Mouse (Mus musculus) MEL (cell line): Measurements from ENCODE around the gene Decr2. TPM values are rescaled to one million over a fixed set of nuclear protein-coding genes. Genes with fewer than 3 reads are reported as not detected.

Experiments
- DNase-seq: peaks from one replicate; pipeline ENCODE4 v3.0.0; 2011; ENCODE audit warnings: low read depth, low spot score
- H3K27ac ChIP-seq: 2 replicates; pipeline ENCODE4 v1.5.1; 2012; ENCODE audit warnings: low read depth, mild to moderate bottlenecking, control low read depth, low read length, moderate library complexity; ENCODE audit not compliant: control insufficient read depth
- H3K27me3 ChIP-seq, 2 experiments: fragments of 150-350 bp in 1 of 2; sonication (generic) in 1 of 2; 2 replicates each; pipeline ENCODE4 v1.6.1; 2012; ENCODE audit warnings: low read length in 2 of 2, mild to moderate bottlenecking in 2 of 2, improper control_type of control experiment in 1 of 2, moderate library complexity in 1 of 2; ENCODE audit not compliant: insufficient read depth in 2 of 2, control insufficient read depth in 1 of 2
- H3K36me3 ChIP-seq, 2 experiments: 2 replicates each; pipeline ENCODE4 v1.6.1; 2012 to 2014; ENCODE audit warnings: low read length in 2 of 2, improper control_type of control experiment in 1 of 2, inconsistent platforms in 1 of 2, mild to moderate bottlenecking in 1 of 2; ENCODE audit not compliant: insufficient read depth in 2 of 2, control insufficient read depth in 1 of 2
- H3K4me1 ChIP-seq, 2 experiments: fragments of 150-350 bp in 1 of 2; sonication (generic) in 1 of 2; 2 replicates each; pipeline ENCODE4 v1.6.1; 2012; ENCODE audit warnings: low read length in 2 of 2, improper control_type of control experiment in 1 of 2, mild to moderate bottlenecking in 1 of 2; ENCODE audit not compliant: insufficient read depth in 2 of 2, control insufficient read depth in 1 of 2
- H3K4me3 ChIP-seq, 2 experiments: fragments of 150-350 bp in 1 of 2; sonication (generic) in 1 of 2; 2 replicates each; pipeline ENCODE4 v1.5.1; 2012; ENCODE audit warnings: low read depth in 2 of 2, low read length in 2 of 2, mild to moderate bottlenecking in 2 of 2, moderate library complexity in 2 of 2, control low read depth in 1 of 2, improper control_type of control experiment in 1 of 2; ENCODE audit not compliant: control insufficient read depth in 1 of 2, insufficient read depth in 1 of 2
- H3K79me2 ChIP-seq: 2 replicates; pipeline ENCODE4 v1.6.1; 2012; ENCODE audit warnings: mild to moderate bottlenecking, low read length, moderate library complexity; ENCODE audit not compliant: control insufficient read depth, poor library complexity, insufficient read depth
- H3K9ac ChIP-seq: 2 replicates; pipeline ENCODE4 v1.6.1; 2012; ENCODE audit warnings: low read depth, mild to moderate bottlenecking, control low read depth, low read length, moderate library complexity; ENCODE audit not compliant: control insufficient read depth, poor library complexity, severe bottlenecking
- H3K9me3 ChIP-seq: fragments of 150-350 bp; sonication (generic); replicated peaks from 2 replicates; pipeline ENCODE4 v1.6.1; 2012; ENCODE audit warnings: mild to moderate bottlenecking, low read length, improper control_type of control experiment, moderate library complexity; ENCODE audit not compliant: insufficient read depth
- BHLHE40 ChIP-seq: IDR thresholded peaks from 2 replicates; pipeline ENCODE4 v1.6.1; 2012; ENCODE audit warnings: low read depth, mild to moderate bottlenecking, inconsistent platforms, low read length, improper control_type of control experiment, borderline replicate concordance
- CTCF ChIP-seq, 3 experiments: IDR thresholded peaks in 2 of 3; conservative IDR thresholded peaks in 1 of 3; 2 replicates each; pipeline ENCODE4 v1.5.1; 2011 to 2012; ENCODE audit warnings: low read length in 3 of 3, low read depth in 2 of 3, mild to moderate bottlenecking in 2 of 3, improper control_type of control experiment in 1 of 3, inconsistent platforms in 1 of 3, mixed read lengths in 1 of 3, moderate library complexity in 1 of 3; ENCODE audit not compliant: control insufficient read depth in 1 of 3, insufficient read depth in 1 of 3, poor library complexity in 1 of 3, severe bottlenecking in 1 of 3
- ELF1 ChIP-seq: IDR thresholded peaks from 2 replicates; pipeline ENCODE4 v1.6.1; 2014; ENCODE audit warnings: low read depth, mild to moderate bottlenecking, inconsistent platforms, low read length, improper control_type of control experiment, moderate library complexity
- GABPA ChIP-seq: IDR thresholded peaks from 2 replicates; pipeline ENCODE4 v1.6.1; 2012; ENCODE audit warnings: low read depth, mild to moderate bottlenecking, inconsistent platforms, low read length, improper control_type of control experiment, moderate library complexity
- GATA1 ChIP-seq: IDR thresholded peaks from 2 replicates; pipeline ENCODE4 v1.6.1; 2011; ENCODE audit warnings: low read depth, low read length, improper control_type of control experiment
- KAT2A ChIP-seq: conservative IDR thresholded peaks from 2 replicates; pipeline ENCODE4 v1.6.1; 2012; ENCODE audit warnings: low read depth, low read length, improper control_type of control experiment, inconsistent platforms
- MAX ChIP-seq: IDR thresholded peaks from 2 replicates; pipeline ENCODE4 v1.6.1; 2011; ENCODE audit warnings: low read length, improper control_type of control experiment
- MEF2A ChIP-seq: IDR thresholded peaks from 2 replicates; pipeline ENCODE4 v1.6.1; 2014; ENCODE audit warnings: low read depth, mild to moderate bottlenecking, inconsistent platforms, low read length, improper control_type of control experiment; ENCODE audit not compliant: poor library complexity, insufficient replicate concordance, severe bottlenecking; ENCODE audit errors: extremely low read depth
- MYB ChIP-seq: IDR thresholded peaks from 2 replicates; pipeline ENCODE4 v1.6.1; 2011; ENCODE audit warnings: mild to moderate bottlenecking, low read depth, low read length, improper control_type of control experiment
- NELFE ChIP-seq: IDR thresholded peaks from 2 replicates; pipeline ENCODE4 v1.6.1; 2011; ENCODE audit warnings: low read depth, low read length, improper control_type of control experiment
- POLR2AphosphoS5 ChIP-seq: IDR thresholded peaks from 2 replicates; pipeline ENCODE4 v1.6.1; 2012; ENCODE audit warnings: low read depth, borderline replicate concordance, mild to moderate bottlenecking, inconsistent platforms, low read length, moderate library complexity, mixed read lengths
- SIN3A ChIP-seq: IDR thresholded peaks from 2 replicates; pipeline ENCODE4 v1.6.1; 2012; ENCODE audit warnings: low read length, improper control_type of control experiment, inconsistent platforms
- TBP ChIP-seq: IDR thresholded peaks from 2 replicates; pipeline ENCODE4 v1.8.0; 2011; ENCODE audit warnings: low read depth, low read length, improper control_type of control experiment
- UBTF ChIP-seq: IDR thresholded peaks from 2 replicates; pipeline ENCODE4 v1.6.1; 2012; ENCODE audit warnings: low read depth, mild to moderate bottlenecking, inconsistent platforms, low read length, improper control_type of control experiment, moderate library complexity, borderline replicate concordance; ENCODE audit not compliant: insufficient read depth
- ZC3H11A ChIP-seq: IDR thresholded peaks from 2 replicates; pipeline ENCODE4 v1.6.1; 2012; ENCODE audit warnings: low read depth, mild to moderate bottlenecking, inconsistent platforms, low read length, improper control_type of control experiment
- ZNF384 ChIP-seq: IDR thresholded peaks from 2 replicates; pipeline ENCODE4 v1.6.1; 2012; ENCODE audit warnings: low read depth, mild to moderate bottlenecking, inconsistent platforms, low read length, improper control_type of control experiment
- polyA plus RNA-seq, 2 experiments: library from polyadenylated mRNA; stranded (reverse) in 1 of 2; unstranded in 1 of 2; fragments of >175 nt in 1 of 2; fragments of >200 nt in 1 of 2; gene quantifications; 2 replicates each; pipeline versions ENCODE4 v1.2.1 to v1.2.4; 2012; ENCODE audit warnings: low replicate concordance in 2 of 2, low read depth in 1 of 2; ENCODE audit not compliant: insufficient read length in 2 of 2, insufficient read depth in 1 of 2, missing spikeins in 1 of 2
- total RNA-seq: library from RNA; depleted of rRNA; stranded (reverse); fragments of 300-350 nt; gene quantifications from 2 replicates; pipeline ENCODE4 v1.2.3, GENCODE M21; 2012; rRNA removed

Decr2 gene
- total and polyA plus RNA-seq, 3 experiments = 6.5 to 11.3 TPM; not detected in 1

DNA sequence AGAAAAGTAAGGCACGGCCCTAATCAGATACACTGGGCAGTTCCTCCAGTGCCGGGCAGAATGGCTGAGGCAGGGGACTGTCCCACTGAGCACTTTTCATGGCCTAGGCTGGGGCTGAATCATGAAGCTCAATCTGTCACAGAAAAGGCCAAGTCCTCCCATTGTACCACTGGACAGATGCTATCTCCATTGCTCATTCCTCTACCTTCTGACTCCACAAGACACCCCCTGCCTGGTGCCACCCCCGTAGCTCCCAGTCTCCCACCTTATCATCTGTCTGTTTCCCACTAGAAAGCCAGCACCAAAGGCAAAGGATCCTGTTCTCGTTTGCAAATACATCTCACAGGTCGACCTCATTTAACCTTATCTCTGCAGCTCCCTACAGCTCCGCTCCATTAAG lies 58.1 kb downstream of the Decr2 start:
- no peaks in the 10 kb centered on the region; a peak in 2 of 4 replicates for H3K36me3 ChIP-seq
- no peak overlapping the region for H3K27ac ChIP-seq

DNA sequence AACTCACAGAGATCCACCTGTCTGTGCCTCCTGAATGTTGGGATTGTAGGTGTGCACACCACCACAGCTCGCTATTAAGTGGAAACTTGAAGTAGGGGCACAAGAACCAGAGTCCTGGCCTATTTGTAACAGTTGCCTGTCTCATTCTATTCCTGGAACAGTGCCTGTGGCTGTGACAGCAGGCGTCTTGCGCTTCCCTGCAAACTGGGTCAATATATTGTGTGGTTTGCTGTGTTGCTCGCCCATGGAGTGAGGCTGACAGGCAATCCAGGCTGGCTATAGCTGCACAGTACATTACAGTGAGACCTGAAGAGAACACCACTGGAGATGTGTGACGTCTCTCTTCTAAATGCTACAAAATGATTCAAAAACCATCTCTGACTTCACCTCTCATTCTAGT lies 58.6 kb downstream of the Decr2 start:
- Histone ChIP-seq H3K9me3 (no peaks in the 10 kb centered on the region), H3K36me3 (no peaks in the 10 kb centered on the region; a peak in 2 of 4 replicates), H3K27ac (no peak overlapping the region), H3K79me2 (no peaks in the 10 kb centered on the region), H3K27me3 (no peaks in the 10 kb centered on the region), H3K4me3 (no peak overlapping the region), H3K9ac (no peak overlapping the region), H3K4me1 (no peaks in the 10 kb centered on the region)
- no peak for DNase-seq
- TF ChIP-seq UBTF = no peak
- TF ChIP-seq NELFE = no peak
- TF ChIP-seq BHLHE40 = no peak
- TF ChIP-seq ZC3H11A = no peak
- TF ChIP-seq MAX = no peak
- TF ChIP-seq KAT2A = no peak
- TF ChIP-seq MYB = no peak
- no peak for TF ChIP-seq MEF2A
- TF ChIP-seq POLR2AphosphoS5 = no peak
- TF ChIP-seq GATA1 = no peak
- TF ChIP-seq GABPA = no peak

More for the DNA sequence above, 58.1 kb downstream of the Decr2 start:
- no peak for DNase-seq
- Histone ChIP-seq H3K27me3 (no peaks in the 10 kb centered on the region), H3K4me3 (no peak overlapping the region), H3K9me3 (no peaks in the 10 kb centered on the region), H3K4me1 (no peaks in the 10 kb centered on the region), H3K79me2 (no peaks in the 10 kb centered on the region), H3K9ac (no peak overlapping the region)
- TF ChIP-seq POLR2AphosphoS5 (no peak), ZNF384 (no peak), ELF1 (no peak), MYB (no peak), TBP (no peak), SIN3A (no peak), CTCF (IDR thresholded peaks at IDR 0.05 in 2 of 3, conservative IDR thresholded peaks at IDR 0.05 in 1 of 3; ENCODE audit: control insufficient read depth in 1 of 3, insufficient read depth in 1 of 3, low read depth in 2 of 3, low read length in 3 of 3, poor library complexity in 1 of 3, severe bottlenecking in 1 of 3) (no peak)

Other genes with a start within 250 kb of the Decr2 start
- 2.8 and 4.9 TPM in 2 replicates for gene Gm20683, start 248.6 kb downstream of the Decr2 start, total RNA-seq
- gene Gm20683, start 248.6 kb downstream of the Decr2 start, polyA plus RNA-seq = 1 to 10 TPM in 1 of 2 experiments, not detected in 1; 6.8 TPM
- gene Rhot2, start 245.5 kb downstream of the Decr2 start, total RNA-seq = 24.9 and 29.1 TPM in 2 replicates
- 10 to 100 TPM in 1 of 2 experiments, not detected in 1; 54.5 TPM for gene Rhot2, start 245.5 kb downstream of the Decr2 start, polyA plus RNA-seq
- 22.5 and 23.7 TPM in 2 replicates for gene Wdr90, start 228.8 kb downstream of the Decr2 start, total RNA-seq
- 10 to 100 TPM in 1 of 2 experiments, not detected in 1; 44.5 TPM for gene Wdr90, start 228.8 kb downstream of the Decr2 start, polyA plus RNA-seq
- 73.9 and 88.9 TPM in 2 replicates for gene Mcrip2, start 221.6 kb downstream of the Decr2 start, total RNA-seq
- 100 to 1,000 TPM; 107 to 281 TPM for gene Mcrip2, start 221.6 kb downstream of the Decr2 start, polyA plus RNA-seq
- 31.7 and 33.6 TPM in 2 replicates for gene Mettl26, start 215.3 kb downstream of the Decr2 start, total RNA-seq
- gene Mettl26, start 215.3 kb downstream of the Decr2 start, polyA plus RNA-seq = 10 to 100 TPM in 1 of 2 experiments, not detected in 1; 50.6 TPM
- gene Wfikkn1, start 209.5 kb downstream of the Decr2 start, total RNA-seq = 0.13 and 0.19 TPM in 2 replicates
- gene Wfikkn1, start 209.5 kb downstream of the Decr2 start, polyA plus RNA-seq = under 1 TPM in 1 of 2 experiments, not detected in 1; 0.53 TPM
- gene Rab40c, start 170.6 kb downstream of the Decr2 start, total RNA-seq = 3.7 and 4.8 TPM in 2 replicates
- 10 to 100 TPM in 1 of 2 experiments, not detected in 1; 23.2 TPM for gene Rab40c, start 170.6 kb downstream of the Decr2 start, polyA plus RNA-seq
- 50.7 and 67.8 TPM in 2 replicates for gene Pigq, start 145.4 kb downstream of the Decr2 start, total RNA-seq
- 100 to 1,000 TPM; 193 to 825 TPM for gene Pigq, start 145.4 kb downstream of the Decr2 start, polyA plus RNA-seq
- 0.16 and 0.23 TPM in 2 replicates for gene Nhlrc4, start 145.4 kb downstream of the Decr2 start, total RNA-seq
- gene Nhlrc4, start 145.4 kb downstream of the Decr2 start, polyA plus RNA-seq = under 1 TPM in 1 of 2 experiments, not detected in 1; 0.19 TPM
- gene A930017K11Rik, start 137.8 kb downstream of the Decr2 start, total RNA-seq = not detected in 2 replicates
- gene A930017K11Rik, start 137.8 kb downstream of the Decr2 start, polyA plus RNA-seq = not detected
- 5.6 and 6.2 TPM in 2 replicates for gene Capn15, start 104.5 kb downstream of the Decr2 start, total RNA-seq
- gene Capn15, start 104.5 kb downstream of the Decr2 start, polyA plus RNA-seq = 10 to 100 TPM in 1 of 2 experiments, not detected in 1; 16.2 TPM
- 3.1 and 3.2 TPM in 2 replicates for gene Rab11fip3, start 20.8 kb downstream of the Decr2 start, total RNA-seq
- 10 to 100 TPM in 1 of 2 experiments, not detected in 1; 18.9 TPM for gene Rab11fip3, start 20.8 kb downstream of the Decr2 start, polyA plus RNA-seq
- gene Nme4, start 5.3 kb upstream of the Decr2 start, total RNA-seq = 89.1 and 115 TPM in 2 replicates
- gene Nme4, start 5.3 kb upstream of the Decr2 start, polyA plus RNA-seq = 100 to 1,000 TPM; 125 to 430 TPM
- gene Tmem8, start 23.0 kb upstream of the Decr2 start, total RNA-seq = 4.4 and 4.7 TPM in 2 replicates
- gene Tmem8, start 23.0 kb upstream of the Decr2 start, polyA plus RNA-seq = 10 to 100 TPM in 1 of 2 experiments, not detected in 1; 16.7 TPM
- 164 and 165 TPM in 2 replicates for gene Mrpl28, start 33.2 kb upstream of the Decr2 start, total RNA-seq
- gene Mrpl28, start 33.2 kb upstream of the Decr2 start, polyA plus RNA-seq = 100 to 1,000 TPM; 148 to 174 TPM
- gene Axin1, start 48.4 kb upstream of the Decr2 start, total RNA-seq = 32.1 and 33.5 TPM in 2 replicates
- gene Axin1, start 48.4 kb upstream of the Decr2 start, polyA plus RNA-seq = 10 to 100 TPM in 1 of 2 experiments, not detected in 1; 54.2 TPM
- gene Pdia2, start 108.8 kb upstream of the Decr2 start, total RNA-seq = 11.2 and 12.5 TPM in 2 replicates
- gene Pdia2, start 108.8 kb upstream of the Decr2 start, polyA plus RNA-seq = 10 to 100 TPM in 1 of 2 experiments, not detected in 1; 13.6 TPM
- gene Rgs11, start 112.6 kb upstream of the Decr2 start, total RNA-seq = 8.5 and 11.4 TPM in 2 replicates
- gene Rgs11, start 112.6 kb upstream of the Decr2 start, polyA plus RNA-seq = 10 to 100 TPM in 1 of 2 experiments, not detected in 1; 32.6 TPM
- 75.7 and 76.3 TPM in 2 replicates for gene Arhgdig, start 117.4 kb upstream of the Decr2 start, total RNA-seq
- 10 to 100 TPM in 1 of 2 experiments, not detected in 1; 97.0 TPM for gene Arhgdig, start 117.4 kb upstream of the Decr2 start, polyA plus RNA-seq
- gene Fam234a, start 153.9 kb upstream of the Decr2 start, total RNA-seq = not detected in 2 replicates
- gene Fam234a, start 153.9 kb upstream of the Decr2 start, polyA plus RNA-seq = under 1 TPM in 1 of 2 experiments, not detected in 1; 0.10 TPM
- 54.3 and 58.4 TPM in 2 replicates for gene Luc7l, start 162.6 kb upstream of the Decr2 start, total RNA-seq
- gene Luc7l, start 162.6 kb upstream of the Decr2 start, polyA plus RNA-seq = 10 to 100 TPM in 1 of 2 experiments, not detected in 1; 59.2 TPM